Mouse (Mus musculus) forebrain, embryonic 16.5 days (tissue): Measurements from ENCODE around the gene Syce3. TPM values are rescaled to one million over a fixed set of nuclear protein-coding genes. Genes with fewer than 3 reads are reported as not detected.

Experiments
- ATAC-seq: fragments of 200-750 bp; cut with Nextera tagmentation; 2 replicates; pipeline ENCODE4 v1.8.0; 2017; ENCODE audit warnings: mild to moderate bottlenecking, moderate library complexity
- H3K27ac ChIP-seq: fragments of 300-500 bp; sonication (generic); 2 replicates; pipeline ENCODE4 v1.5.1; 2014; ENCODE audit warnings: low read length, control low read depth
- H3K27me3 ChIP-seq: fragments of 300-500 bp; sonication (generic); replicated peaks from 2 replicates; pipeline ENCODE4 v1.6.1; 2014; ENCODE audit warnings: low read length; ENCODE audit not compliant: control insufficient read depth, insufficient read depth
- H3K36me3 ChIP-seq: fragments of 300-500 bp; sonication (generic); 2 replicates; pipeline ENCODE4 v1.6.1; 2014; ENCODE audit not compliant: control insufficient read depth, insufficient read depth
- H3K4me1 ChIP-seq: fragments of 300-500 bp; sonication (generic); replicated peaks from 2 replicates; pipeline ENCODE4 v1.6.1; 2014; ENCODE audit warnings: low read length; ENCODE audit not compliant: control insufficient read depth, insufficient read depth
- H3K4me2 ChIP-seq: fragments of 300-500 bp; sonication (generic); 2 replicates; pipeline ENCODE4 v1.6.1; 2014; ENCODE audit warnings: mild to moderate bottlenecking, low read length, control low read depth
- H3K4me3 ChIP-seq: fragments of 300-500 bp; sonication (generic); replicated peaks from 2 replicates; pipeline ENCODE4 v1.5.1; 2014; ENCODE audit warnings: mild to moderate bottlenecking, low read length, control low read depth
- H3K9ac ChIP-seq: fragments of 300-500 bp; sonication (generic); replicated peaks from 2 replicates; pipeline ENCODE4 v1.6.1; 2014; ENCODE audit warnings: low read depth, low read length, control low read depth
- H3K9me3 ChIP-seq: fragments of 300-500 bp; sonication (generic); 2 replicates; pipeline ENCODE4 v1.6.1; 2016; ENCODE audit warnings: low read length; ENCODE audit not compliant: control insufficient read depth
- WGBS: fragments of 180-500 bp; shearing (Covaris S2); extraction: QIAGEN DNeasy Blood & Tissue Kit; methylation state at CpG from one replicate; pipeline ENCODE4 v1.1.7; 2014; 5-methylcytosine and 5-hydroxymethylcytosine counted together
- polyA plus RNA-seq: library from polyadenylated mRNA; unstranded; fragments of >200 nt; fragmentation: Nextera tagmentation; extraction: Ambion mirVana; gene quantifications from 2 replicates; pipeline ENCODE4 v1.2.1, GENCODE M21; 2015

The Syce3 gene
- polyA plus RNA-seq, 1 experiment from 2014 or later: not detected

- 89% methylated on average over 7 of the region's 7 CpGs for WGBS
- peaks cover 47% of the 10 kb centered on the region for H3K36me3 ChIP-seq
Observed at GRCm38 (mm10) chr15:89363051-89363450, 47.3 kb downstream of the Syce3 start.

GRCm38 (mm10) chr15:89358784-89359183 lies 51.5 kb downstream of the Syce3 start:
- 84% methylated on average over 3 of the region's 3 CpGs for WGBS
- Histone ChIP-seq H3K4me3 (no peak overlapping the region), H3K27ac (no peak overlapping the region), H3K4me1 (peaks cover 26% of the 10 kb centered on the region), H3K9me3 (no peaks in the 10 kb centered on the region), H3K27me3 (no peaks in the 10 kb centered on the region), H3K36me3 (peaks cover 18% of the 10 kb centered on the region), H3K9ac (no peak overlapping the region), H3K4me2 (no peak overlapping the region)
- ATAC-seq: no peak

More at GRCm38 (mm10) chr15:89363051-89363450, 47.3 kb downstream of the Syce3 start:
- Histone ChIP-seq H3K27me3 (no peaks in the 10 kb centered on the region), H3K4me2 (no peak overlapping the region), H3K9me3 (no peaks in the 10 kb centered on the region), H3K4me1 (no peaks in the 10 kb centered on the region), H3K9ac (no peak overlapping the region), H3K27ac (no peak overlapping the region), H3K4me3 (no peak overlapping the region)
- ATAC-seq: no peak

GRCm38 (mm10) chr15:89356372-89356771 lies 53.9 kb downstream of the Syce3 start:
- H3K9ac ChIP-seq: peak overlapping the region; percentile 79
- WGBS: under 1% methylated on average over 15 of the region's 15 CpGs
- peak; percentile 66 for ATAC-seq

GRCm38 (mm10) chr15:89355241-89356187 lies 54.8 kb downstream of the Syce3 start, which contains the start of the genes Lmf2 and Ncaph2:
Gene Lmf2 (minus strand): TSS chr15:89355659.
Gene Ncaph2 (plus strand): TSS chr15:89355719.
- peak; percentile 94 for ATAC-seq
- H3K27ac ChIP-seq: peak within 1 kb of the TSS; percentile 81

More at GRCm38 (mm10) chr15:89356372-89356771, 53.9 kb downstream of the Syce3 start:
- Histone ChIP-seq H3K9me3 (no peaks in the 10 kb centered on the region), H3K4me1 (peaks cover 26% of the 10 kb centered on the region), H3K27me3 (no peaks in the 10 kb centered on the region), H3K27ac (peak overlapping the region; percentile 81), H3K4me2 (peak overlapping the region; percentile 94), H3K36me3 (peaks cover 14% of the 10 kb centered on the region), H3K4me3 (peak overlapping the region; percentile 90)

GRCm38 (mm10) chr15:89354455-89354854 lies 55.8 kb downstream of the Syce3 start:
- Histone ChIP-seq H3K4me2 (peak overlapping the region; percentile 83), H3K36me3 (peaks cover 12% of the 10 kb centered on the region)
- 86% methylated on average over 7 of the region's 7 CpGs for WGBS

More at GRCm38 (mm10) chr15:89355241-89356187, 54.8 kb downstream of the Syce3 start, which contains the start of the genes Lmf2 and Ncaph2:
- no peaks in the 10 kb centered on the region for H3K27me3 ChIP-seq
- peaks cover 26% of the 10 kb centered on the region for H3K4me1 ChIP-seq
- peak within 1 kb of the TSS; percentile 90 for H3K4me3 ChIP-seq
- H3K9ac ChIP-seq: peak within 1 kb of the TSS; percentile 79
- no peaks in the 10 kb centered on the region for H3K9me3 ChIP-seq
- WGBS: under 1% methylated on average over 63 of the region's 64 CpGs
- peaks cover 13% of the 10 kb centered on the region for H3K36me3 ChIP-seq
- H3K4me2 ChIP-seq: peak within 1 kb of the TSS; percentile 94

GRCm38 (mm10) chr15:89353837-89354236 lies 56.5 kb downstream of the Syce3 start:
- no peak overlapping the region for H3K4me2 ChIP-seq
- ATAC-seq: no peak
- H3K9ac ChIP-seq: no peak overlapping the region
- WGBS: 95% methylated on average over 16 of the region's 16 CpGs
- H3K4me1 ChIP-seq: peaks cover 26% of the 10 kb centered on the region
- no peak overlapping the region for H3K27ac ChIP-seq
- no peaks in the 10 kb centered on the region for H3K9me3 ChIP-seq
- H3K27me3 ChIP-seq: no peaks in the 10 kb centered on the region
- peaks cover 12% of the 10 kb centered on the region for H3K36me3 ChIP-seq
- H3K4me3 ChIP-seq: no peak overlapping the region

More at GRCm38 (mm10) chr15:89354455-89354854, 55.8 kb downstream of the Syce3 start:
- Histone ChIP-seq H3K9ac (peak overlapping the region; percentile 79), H3K4me1 (peaks cover 26% of the 10 kb centered on the region), H3K4me3 (peak overlapping the region; percentile 90), H3K9me3 (no peaks in the 10 kb centered on the region), H3K27me3 (no peaks in the 10 kb centered on the region), H3K27ac (no peak overlapping the region)
- ATAC-seq: no peak

GRCm38 (mm10) chr15:89352795-89353194 lies 57.5 kb downstream of the Syce3 start:
- peaks cover 12% of the 10 kb centered on the region for H3K36me3 ChIP-seq
- ATAC-seq: no peak
- WGBS: 95% methylated on average over 12 of the region's 12 CpGs

GRCm38 (mm10) chr15:89352054-89352453 lies 58.2 kb downstream of the Syce3 start:
- Histone ChIP-seq H3K36me3 (peaks cover 12% of the 10 kb centered on the region), H3K4me2 (no peak overlapping the region), H3K9me3 (no peaks in the 10 kb centered on the region), H3K27ac (no peak overlapping the region), H3K9ac (no peak overlapping the region), H3K27me3 (no peaks in the 10 kb centered on the region), H3K4me1 (peaks cover 19% of the 10 kb centered on the region), H3K4me3 (no peak overlapping the region)
- 96% methylated on average over 14 of the region's 14 CpGs for WGBS
- no peak for ATAC-seq

More at GRCm38 (mm10) chr15:89352795-89353194, 57.5 kb downstream of the Syce3 start:
- no peak overlapping the region for H3K9ac ChIP-seq
- H3K27me3 ChIP-seq: no peaks in the 10 kb centered on the region
- no peaks in the 10 kb centered on the region for H3K9me3 ChIP-seq
- peaks cover 26% of the 10 kb centered on the region for H3K4me1 ChIP-seq
- H3K4me2 ChIP-seq: no peak overlapping the region
- no peak overlapping the region for H3K27ac ChIP-seq
- H3K4me3 ChIP-seq: no peak overlapping the region

GRCm38 (mm10) chr15:89351302-89351701 lies 59.0 kb downstream of the Syce3 start:
- peaks cover 12% of the 10 kb centered on the region for H3K36me3 ChIP-seq
- ATAC-seq: no peak
- H3K27me3 ChIP-seq: no peaks in the 10 kb centered on the region
- no peak overlapping the region for H3K9ac ChIP-seq
- H3K4me1 ChIP-seq: peaks cover 12% of the 10 kb centered on the region
- H3K4me3 ChIP-seq: no peak overlapping the region
- H3K27ac ChIP-seq: no peak overlapping the region
- no peak overlapping the region for H3K4me2 ChIP-seq
- 88% methylated on average over 15 of the region's 15 CpGs for WGBS
- H3K9me3 ChIP-seq: no peaks in the 10 kb centered on the region
